Mouse (Mus musculus) spleen, postnatal 10 days (tissue): ENCODE data around the gene Poldip3.
"Not testable (repeated sequence)": the region's sequence is repeated elsewhere in the genome, so short reads cannot be mapped to it uniquely, and the experiment has no call there.

ENCODE experiments used
- DNase-seq, 2 experiments: peaks; one replicate each; pipeline ENCODE4 v3.0.0; 2021 to 2022; ENCODE audit warnings: low spot score in 2 of 2

Poldip3 gene

DNA sequence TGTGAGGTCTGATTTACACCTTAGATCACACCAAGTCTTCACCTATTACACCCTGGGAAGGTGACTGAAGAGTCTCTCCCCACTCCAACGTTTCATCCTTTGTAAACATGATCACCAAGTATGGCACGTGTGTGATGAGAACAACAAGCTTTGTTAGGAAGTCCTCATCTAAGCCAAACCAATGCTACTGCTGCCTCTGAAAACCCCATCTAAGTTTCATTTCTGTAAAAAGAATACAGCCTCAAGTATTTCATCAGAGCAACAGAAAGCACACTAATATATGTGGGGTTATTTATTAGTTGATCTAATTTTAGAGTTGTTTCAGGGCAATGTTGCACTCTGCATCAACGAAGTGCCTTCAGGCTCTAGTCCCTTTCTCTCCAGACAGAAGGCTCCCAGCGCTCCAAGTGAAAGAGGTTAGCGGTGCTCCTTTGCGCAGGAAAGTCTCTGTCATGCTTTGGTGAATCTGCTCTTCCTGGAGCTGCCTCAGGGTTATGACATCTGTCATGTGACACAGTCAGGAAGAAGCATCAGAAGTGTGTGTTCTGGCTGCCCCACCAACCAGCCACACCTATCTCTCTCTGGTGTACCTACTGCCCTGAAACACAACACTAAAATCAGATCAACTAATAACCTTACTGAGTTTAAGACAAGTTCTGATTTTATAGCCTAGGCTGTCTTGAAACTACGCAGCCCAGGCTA, 19.5 kb downstream of the Poldip3 start:
- no peak for DNase-seq

DNA sequence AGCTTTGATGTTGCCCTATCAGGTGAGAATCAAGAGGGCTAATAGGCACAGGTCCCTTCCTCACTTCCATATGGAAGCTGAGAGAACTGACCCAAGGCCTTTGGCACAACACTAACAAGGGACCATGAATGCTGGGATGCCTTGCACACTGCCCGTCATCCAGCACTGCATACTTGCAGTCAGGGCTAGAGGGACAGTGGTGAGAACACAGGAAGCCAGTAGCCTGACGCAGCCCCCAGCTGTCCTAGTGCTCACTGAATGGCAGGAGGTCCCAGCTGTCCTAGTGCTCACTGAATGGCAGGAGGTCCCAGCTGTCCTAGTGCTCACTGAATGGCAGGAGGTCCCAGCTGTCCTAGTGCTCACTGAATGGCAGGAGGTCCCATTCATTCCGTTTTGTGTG, 22.1 kb downstream of the Poldip3 start:
- not testable (repeated sequence) for DNase-seq

DNA sequence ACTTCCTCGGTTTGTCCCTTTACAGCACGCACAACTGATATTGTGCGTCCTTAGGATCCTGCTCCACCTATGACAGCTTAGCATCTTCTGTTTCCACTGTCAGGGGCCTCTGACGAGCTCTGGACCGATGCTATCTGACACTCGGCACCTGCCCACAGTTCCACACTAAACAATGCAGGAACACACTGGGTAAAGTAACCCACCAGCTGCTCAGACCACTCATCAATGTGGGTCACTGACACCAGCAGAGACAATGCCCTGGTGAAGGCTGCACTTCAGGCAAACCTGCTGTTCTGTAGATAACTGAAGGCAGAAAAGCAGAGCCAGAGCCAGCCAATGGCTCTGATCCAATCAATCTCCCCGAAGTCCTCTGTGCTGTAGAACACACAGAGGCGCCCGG, 22.6 kb downstream of the Poldip3 start:
- no peak for DNase-seq

DNA sequence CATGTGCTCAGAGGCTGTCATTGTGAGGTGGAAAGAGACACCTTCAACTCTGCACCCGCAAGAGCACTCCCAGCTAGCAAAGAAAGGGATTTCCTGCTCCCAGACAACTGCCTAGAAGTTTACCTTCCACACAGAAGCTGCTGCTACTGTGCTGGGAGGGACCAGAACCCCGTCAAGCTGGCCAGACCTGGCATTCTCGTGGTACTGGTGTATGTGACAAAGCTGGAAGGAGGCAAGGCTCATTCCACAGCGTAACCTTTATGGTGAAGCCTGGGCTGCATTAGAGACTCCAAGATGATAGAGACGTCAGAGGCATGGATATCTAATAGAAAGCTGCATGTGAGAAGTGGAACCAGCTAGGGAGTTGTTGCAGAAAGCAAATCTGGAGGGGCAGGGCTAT, 24.6 kb downstream of the Poldip3 start:
- no peak for DNase-seq

DNA sequence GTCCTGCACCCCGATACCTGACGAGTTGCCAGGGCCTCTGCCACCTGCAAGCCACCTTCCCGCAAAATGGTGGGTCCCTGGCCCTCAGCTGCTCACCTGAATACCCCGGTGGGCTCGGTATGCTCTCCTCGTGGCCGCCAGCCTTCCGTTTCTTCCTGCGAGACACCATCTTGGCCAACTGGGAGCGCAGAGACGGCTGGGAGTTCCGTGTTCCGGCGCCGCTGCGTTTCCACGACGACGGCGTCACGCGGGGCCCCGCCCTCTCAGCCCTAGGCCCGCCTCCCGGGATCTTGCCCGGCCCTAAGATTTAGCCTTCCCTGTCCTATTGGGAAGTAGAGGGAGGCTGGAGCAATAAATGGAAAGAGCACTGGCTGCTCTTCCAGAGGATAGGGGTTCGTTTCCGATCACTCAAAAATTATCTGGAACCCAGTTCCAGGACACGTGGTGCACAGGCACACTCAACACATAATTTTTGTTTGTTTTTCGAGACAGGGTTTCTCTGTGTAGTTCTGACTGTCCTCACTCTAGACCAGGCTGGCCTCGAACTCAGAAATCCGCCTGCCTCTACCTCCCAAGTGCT, 26.5 kb downstream of the Poldip3 start, which contains the start of gene Rrp7a:
TSS of gene Rrp7a (minus strand) at position 236 of the 580 bp plus-strand sequence.
- DNase-seq: peak; percentile 80 to 90

DNA sequence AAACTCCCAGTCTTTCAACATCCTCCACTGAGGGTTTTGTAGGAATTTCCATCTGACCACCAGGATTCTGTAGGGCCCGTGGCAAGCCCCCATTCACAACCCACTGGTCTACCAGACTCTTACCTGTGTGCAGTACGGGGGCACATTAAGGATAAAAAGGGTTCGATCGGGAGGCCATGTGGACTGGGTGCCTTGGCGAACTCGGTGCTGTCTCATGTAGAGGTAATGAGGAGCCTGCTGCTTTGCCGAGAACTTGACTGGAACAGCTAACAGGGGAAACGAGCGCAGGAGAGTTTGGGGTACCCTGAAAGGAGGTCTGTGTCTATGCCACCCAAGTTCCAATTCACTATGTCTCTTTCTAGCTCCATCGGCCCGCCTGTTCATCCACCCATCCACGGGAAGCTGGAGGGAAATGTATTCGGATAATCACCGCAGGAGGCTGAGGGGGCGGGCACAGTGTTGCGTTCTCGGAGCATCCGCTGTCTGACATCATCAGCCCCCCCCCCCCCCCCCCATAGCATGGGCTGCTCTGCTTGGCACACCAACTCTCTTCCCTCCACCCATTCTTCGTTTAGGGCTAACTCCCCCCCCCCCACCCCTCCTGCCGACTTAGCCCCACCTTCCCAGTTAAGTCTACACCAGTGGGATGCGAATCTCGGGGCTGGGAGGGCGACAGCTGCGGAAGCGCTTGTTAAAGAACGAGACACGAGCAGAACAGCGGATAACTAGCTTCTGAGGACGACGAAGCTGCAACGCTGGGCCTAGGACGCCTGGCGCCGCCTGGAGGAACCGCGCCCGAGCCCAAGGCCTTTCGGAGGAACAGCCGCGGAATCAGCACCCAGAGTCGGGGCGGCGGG, 27.2 kb downstream of the Poldip3 start:
- DNase-seq: peak in 1 of 2 experiments; percentile 58

DNA sequence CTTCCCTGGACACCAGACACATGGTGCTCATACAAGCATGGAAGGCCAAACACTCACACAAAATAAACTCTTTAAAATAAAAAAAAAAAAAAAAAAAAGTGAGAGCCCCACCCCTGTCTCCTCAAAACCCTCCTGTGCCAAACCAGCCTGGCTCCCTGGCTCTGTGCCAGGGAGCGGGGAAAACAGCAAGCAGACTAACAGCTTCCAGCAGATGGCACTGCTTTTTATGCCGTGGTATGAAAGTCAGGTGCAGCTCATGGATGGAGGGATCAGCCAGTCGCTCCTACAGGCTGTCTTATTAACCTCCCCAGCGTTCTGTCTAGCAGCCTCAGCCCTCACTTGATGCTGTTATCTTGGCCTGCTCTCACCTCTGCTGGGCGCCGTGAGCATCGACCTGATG, 30.8 kb downstream of the Poldip3 start:
- peak in 1 of 2 experiments; percentile 45 for DNase-seq

DNA sequence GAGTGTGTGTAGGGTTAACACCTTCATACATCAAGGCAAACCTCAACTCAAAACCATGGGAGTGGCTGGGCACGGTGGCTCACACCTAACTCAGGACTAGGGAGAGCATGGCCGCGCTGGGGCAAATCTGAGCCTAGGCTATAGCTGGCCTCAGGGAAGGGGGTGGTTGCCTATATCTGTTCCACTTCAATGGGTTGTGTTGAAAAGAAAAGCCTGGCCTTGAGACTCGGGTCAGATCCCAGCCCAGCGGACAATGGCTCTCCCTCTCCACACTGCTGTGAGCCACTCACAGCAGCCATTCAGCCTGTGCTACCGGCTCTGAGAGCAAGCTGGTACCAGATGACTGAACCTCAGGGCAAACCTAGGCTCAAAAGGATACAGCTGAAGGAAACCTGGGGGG, 34.1 kb downstream of the Poldip3 start:
- DNase-seq: no peak

DNA sequence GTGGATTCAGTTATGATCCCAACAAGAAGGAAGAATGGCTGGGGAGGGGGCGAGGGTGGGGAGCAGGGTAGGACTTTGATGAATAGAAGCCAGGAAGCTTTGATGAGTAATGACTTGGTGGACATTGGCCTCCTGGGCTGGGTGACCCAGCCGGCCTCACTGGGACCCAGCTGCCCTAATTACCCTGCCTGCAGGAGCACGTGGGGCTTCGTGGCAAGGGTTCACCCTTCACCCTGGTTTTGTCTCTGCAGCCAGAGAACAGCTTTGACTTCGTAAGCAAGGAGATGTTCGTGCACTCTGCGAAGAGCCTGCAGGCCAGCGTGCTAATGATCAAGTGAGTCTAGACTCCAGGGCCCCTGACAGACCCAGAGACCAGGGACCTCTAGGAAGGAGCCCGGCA, 35.1 kb downstream of the Poldip3 start:
- no peak for DNase-seq

DNA sequence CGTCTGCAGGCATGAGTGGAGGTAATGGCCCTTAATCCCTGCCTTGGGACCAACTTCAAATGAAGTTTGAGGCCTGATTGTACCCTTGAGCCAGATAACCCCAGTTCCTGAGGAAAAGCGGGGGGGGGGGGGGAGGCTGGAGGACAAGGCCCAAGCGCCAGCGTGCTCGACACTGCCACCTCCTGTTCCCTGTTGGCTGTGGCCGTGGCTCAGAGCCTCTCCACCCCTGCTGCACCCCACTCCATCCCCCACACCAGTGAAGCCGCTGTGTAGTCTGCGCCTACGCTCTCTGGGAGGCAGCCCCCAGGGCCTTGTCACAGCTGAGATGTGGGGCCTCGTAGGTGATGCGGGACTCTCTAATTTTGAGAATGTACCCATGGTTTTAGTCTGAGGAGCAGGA, 36.3 kb downstream of the Poldip3 start:
- DNase-seq: peak; percentile 30 to 76

DNA sequence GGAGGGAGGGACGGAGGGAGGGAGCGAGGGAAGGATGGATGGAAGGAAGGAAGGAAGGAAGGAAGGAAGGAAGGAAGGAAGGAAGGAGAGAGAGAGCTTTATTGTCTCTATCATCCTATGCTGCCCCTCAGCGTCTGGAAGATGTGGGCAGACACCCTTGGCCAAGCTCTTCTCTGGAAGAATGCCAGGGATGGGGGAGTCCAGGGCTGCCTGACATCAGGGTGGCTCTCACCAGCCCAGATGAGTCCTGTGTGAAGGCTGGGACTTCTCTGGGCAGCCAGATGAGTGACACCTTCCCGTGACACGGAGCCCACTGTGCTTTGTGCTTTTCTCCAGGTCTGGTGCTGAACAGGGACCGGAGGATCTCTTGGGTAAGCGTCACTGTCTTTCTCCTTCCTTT, 37.3 kb downstream of the Poldip3 start:
- DNase-seq: no peak

DNA sequence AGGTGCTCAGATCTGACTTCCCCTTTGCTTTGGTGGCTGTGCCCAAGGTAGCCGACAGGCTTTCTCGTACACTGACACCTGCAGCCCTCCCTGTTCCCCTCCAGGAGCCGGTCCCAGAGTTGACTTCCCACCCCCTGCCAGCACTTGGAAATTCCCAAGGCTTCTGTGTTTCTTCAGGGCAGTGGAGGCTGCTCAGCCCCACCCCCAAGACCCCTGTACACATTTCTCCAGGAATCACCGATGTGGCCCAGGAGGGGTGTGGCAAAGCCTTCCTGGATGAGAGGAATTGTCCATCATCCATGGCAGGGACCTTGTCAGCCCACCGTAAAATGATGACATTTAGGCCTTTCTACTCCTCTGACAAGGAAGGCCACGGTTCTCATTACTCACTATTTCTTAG, 37.9 kb downstream of the Poldip3 start:
- no peak for DNase-seq

DNA sequence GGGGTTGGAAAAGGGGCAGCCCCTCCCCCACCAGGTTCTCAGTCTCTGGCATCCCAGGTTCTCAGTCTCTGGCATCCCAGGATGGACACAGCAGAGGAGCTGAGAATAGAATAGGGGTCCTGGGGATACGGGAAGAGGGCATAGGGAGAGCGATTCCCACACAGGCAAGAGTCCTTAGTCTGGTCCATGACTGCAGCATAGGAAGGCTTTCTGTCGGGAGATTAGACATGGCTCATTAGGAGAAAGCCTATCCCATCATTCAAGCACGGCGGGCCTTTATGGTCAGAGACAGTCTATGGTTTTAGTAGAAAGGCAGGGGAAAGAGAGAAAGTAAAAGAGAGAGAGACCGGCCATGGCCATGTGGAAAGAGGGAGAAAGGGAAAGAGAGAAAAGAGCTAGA, 41.4 kb downstream of the Poldip3 start:
- DNase-seq: no peak

DNA sequence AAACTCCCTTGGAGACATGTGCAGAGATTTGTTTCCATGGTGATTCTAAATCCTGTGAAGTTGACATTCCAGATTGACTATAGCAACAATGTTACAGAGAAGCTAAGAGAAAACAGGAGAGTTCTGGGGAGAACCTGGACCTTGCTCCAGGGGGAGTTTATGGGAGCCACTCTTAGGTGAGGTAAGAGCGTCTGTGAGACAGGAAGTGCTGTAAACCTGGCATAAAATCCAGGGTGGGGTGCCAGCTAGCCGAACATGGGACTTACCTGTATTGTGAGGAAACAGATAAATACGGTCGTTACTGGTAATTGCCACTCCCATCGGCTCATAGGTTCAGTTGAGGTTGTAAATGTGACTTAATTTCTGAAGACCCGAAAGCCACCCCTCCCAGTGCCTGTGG, 42.8 kb downstream of the Poldip3 start:
- DNase-seq: no peak

DNA sequence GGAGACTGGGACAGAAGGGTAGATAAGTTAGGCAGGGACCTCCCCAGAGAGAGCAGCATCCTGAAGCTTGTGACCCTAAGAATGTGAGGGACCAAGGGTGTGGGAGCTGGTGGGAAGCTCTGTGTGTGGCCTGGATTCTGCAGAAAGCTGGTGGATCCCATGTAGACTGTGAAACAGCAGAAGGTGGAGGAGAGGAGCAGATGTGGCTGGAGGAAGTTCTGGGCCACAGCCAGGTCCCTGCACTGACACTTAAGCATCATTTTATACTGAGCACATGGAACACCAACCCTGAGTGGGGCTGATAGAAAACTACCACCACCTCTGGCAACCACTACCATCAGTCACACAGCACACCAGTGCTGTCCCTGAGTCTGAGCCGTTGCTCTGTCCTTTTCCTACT, 46.1 kb downstream of the Poldip3 start:
- DNase-seq: no peak

DNA sequence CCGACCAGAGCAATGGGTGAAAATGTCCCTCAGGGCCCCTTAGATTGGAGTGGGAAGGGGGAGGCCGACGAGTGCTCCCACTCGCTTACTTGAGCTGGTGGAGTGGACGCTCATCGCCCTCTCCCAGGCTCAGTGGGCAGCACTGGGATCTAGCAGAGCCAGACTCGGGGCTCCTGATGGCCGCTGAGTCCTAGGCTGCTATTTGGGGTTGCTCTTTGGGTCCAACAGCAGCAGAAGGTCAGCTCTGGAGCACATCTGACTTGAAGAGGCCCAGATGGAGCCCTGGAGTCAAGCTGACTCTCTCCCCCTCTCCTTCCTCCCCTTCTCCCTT, 48.9 kb downstream of the Poldip3 start:
- DNase-seq: no peak

DNA sequence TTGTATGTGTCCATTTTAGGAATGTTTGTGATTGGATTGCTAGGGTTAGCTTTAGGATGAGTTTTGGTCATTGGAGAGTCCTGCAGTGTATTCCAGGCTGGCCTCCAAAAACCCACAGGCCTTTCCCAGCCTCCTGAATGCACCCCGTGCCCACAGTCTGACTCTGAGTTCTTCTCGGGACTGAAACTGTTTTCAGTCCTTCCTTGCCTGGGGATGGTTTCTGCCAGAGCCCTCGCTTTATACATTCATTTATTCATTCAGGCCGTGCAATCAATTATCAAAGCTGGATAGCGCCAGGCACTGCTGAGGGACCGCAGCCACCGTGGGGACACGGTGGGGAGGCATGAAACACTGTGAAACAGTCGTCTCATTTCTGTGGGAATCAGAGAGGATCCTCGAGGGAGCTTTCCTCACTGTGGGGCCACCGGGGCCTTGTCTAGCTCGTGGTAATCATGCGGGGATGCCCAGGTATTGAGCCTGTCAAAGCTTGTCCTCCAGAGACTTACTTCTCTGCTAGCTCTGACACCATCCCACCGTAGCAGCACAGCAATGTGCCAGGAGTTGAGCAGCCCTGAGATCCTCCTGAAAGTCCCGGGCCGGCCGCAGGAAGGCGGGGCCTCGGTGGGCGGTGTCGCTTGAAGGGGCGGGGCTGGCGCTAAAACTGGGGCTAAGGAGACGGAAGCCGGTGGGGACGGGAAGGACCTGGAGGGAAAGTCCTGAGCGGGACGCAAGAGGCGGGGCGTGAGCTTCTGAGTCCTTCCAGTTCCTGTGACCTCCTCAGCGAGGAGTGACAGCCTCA, 49.5 kb downstream of the Poldip3 start:
- peak; percentile 90 to 94 for DNase-seq

DNA sequence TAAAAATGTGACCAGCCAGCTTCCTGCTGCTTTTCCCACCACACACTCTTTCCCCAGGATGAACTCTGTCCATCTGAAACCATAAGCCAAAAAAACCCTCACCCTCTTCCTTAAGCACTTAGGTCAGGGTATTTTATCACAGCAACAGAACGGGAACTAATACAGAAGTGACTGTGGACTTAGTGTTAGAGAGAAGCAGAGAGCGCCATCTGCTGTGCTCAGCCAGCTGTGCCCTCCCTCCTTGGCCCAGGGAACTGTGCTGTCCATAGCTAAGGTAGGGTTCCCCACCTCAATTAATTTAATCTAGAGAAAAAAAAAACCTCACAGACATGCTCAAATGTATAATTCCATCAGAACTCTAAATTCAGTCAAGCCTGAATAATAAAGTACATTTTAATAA, 53.2 kb downstream of the Poldip3 start:
- peak in 1 of 2 experiments; percentile 57 for DNase-seq

DNA sequence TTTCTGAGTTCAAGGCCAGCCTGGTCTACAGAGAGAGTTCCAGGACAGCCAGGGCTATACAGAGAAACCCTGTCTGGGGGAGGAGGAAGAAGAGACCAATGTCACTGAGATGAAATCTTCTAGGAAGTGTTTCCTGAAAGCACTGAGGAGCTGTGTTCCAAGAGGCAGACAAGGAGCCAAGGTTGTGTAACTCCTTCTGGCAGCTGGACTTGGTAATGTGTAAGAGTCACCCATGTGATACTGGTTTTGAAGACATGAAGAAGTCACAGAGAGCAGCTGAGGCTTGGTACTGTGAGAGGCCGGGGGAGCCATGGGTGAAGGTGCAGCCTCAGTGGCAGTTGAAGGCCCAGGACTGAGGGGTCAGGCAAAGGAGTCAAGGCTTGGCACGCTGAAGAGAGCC, 55.5 kb downstream of the Poldip3 start:
- DNase-seq: no peak

DNA sequence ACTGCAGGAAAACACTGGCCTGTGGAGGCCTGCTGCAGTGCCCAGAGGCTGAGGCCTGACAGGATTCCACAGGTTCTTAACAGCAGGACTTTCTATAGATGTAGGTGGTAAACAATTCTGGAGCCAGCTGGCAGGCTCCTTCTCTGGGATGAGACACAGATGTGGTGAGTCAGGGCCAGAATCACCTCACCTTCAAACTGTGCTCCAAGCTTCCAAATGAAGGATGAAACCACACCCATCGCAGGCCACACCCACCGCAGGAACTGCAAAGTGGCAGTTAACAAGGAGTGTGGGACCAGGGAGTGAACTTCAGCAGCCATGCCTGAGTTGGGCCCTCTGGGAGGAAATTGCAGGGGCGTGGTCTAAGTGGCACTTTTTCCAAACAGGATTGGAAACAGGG, 58.3 kb downstream of the Poldip3 start:
- DNase-seq: no peak

DNA sequence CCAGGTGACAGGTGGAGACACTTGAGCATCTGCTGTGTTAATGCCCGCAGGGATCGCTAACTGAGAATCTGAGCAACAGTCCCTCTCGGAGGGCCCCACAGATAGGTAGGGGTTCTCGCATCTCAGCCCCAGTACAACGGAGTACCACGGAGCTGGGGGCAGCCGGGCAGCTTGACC, 59.9 kb downstream of the Poldip3 start, which contains the start of gene Serhl:
TSS of gene Serhl (plus strand) at position 78 of the 177 bp plus-strand sequence.
- DNase-seq: no peak
